Mouse (Mus musculus) CH12.LX (cell line): Measurements from ENCODE around the gene Sfmbt1. TPM values are rescaled to one million over a fixed set of nuclear protein-coding genes. Genes with fewer than 3 reads are reported as not detected.

Experiments
- DNase-seq: peaks from one replicate; pipeline ENCODE4 v3.0.0-alpha.2; 2013; ENCODE audit errors: extremely low read depth
- H3K27ac ChIP-seq: 2 replicates; pipeline ENCODE4 v1.5.1; 2012; ENCODE audit warnings: low read depth, mild to moderate bottlenecking, control low read depth, moderate library complexity; ENCODE audit not compliant: insufficient read depth
- H3K27me3 ChIP-seq: replicated peaks from 2 replicates; pipeline ENCODE3; 2012; ENCODE audit warnings: inconsistent platforms
- H3K36me3 ChIP-seq, 2 experiments: replicated peaks in 1 of 2; 2 replicates each; pipeline versions ENCODE3 to v1.6.1; 2012; ENCODE audit warnings: inconsistent platforms in 1 of 2, low read length in 1 of 2, mild to moderate bottlenecking in 1 of 2, mixed read lengths in 1 of 2, moderate library complexity in 1 of 2; ENCODE audit not compliant: control insufficient read depth in 1 of 2, insufficient read depth in 1 of 2
- H3K4me1 ChIP-seq, 2 experiments: 2 replicates each; pipeline ENCODE4 v1.6.1; 2012; ENCODE audit warnings: inconsistent platforms in 1 of 2, moderate library complexity in 1 of 2; ENCODE audit not compliant: insufficient read depth in 2 of 2, control insufficient read depth in 1 of 2
- H3K4me2 ChIP-seq: 2 replicates; pipeline ENCODE4 v1.6.1; 2012; ENCODE audit warnings: low read depth, mild to moderate bottlenecking, control low read depth; ENCODE audit not compliant: poor library complexity, insufficient read depth, severe bottlenecking
- H3K4me3 ChIP-seq, 3 experiments: fragments of 150-350 bp in 1 of 3; sonication (generic) in 1 of 3; replicated peaks in 1 of 3; 2 replicates each; pipeline versions ENCODE3 to v1.5.1; 2011 to 2012; ENCODE audit warnings: low read depth in 2 of 3, low read length in 2 of 3, mild to moderate bottlenecking in 2 of 3, moderate library complexity in 2 of 3, control low read depth in 1 of 3, improper control_type of control experiment in 1 of 3, inconsistent platforms in 1 of 3, mixed read lengths in 1 of 3; ENCODE audit not compliant: poor library complexity in 1 of 3
- H3K79me2 ChIP-seq: replicated peaks from 2 replicates; pipeline ENCODE4 v1.6.1; 2012; ENCODE audit warnings: mild to moderate bottlenecking, moderate library complexity; ENCODE audit not compliant: control insufficient read depth, poor library complexity, insufficient read depth, severe bottlenecking; ENCODE audit errors: extremely low read depth
- H3K9ac ChIP-seq: 2 replicates; pipeline ENCODE4 v1.6.1; 2012; ENCODE audit warnings: low read depth, mild to moderate bottlenecking, control low read depth, moderate library complexity; ENCODE audit not compliant: insufficient read depth
- H3K9me3 ChIP-seq: replicated peaks from 2 replicates; pipeline ENCODE3; 2012; ENCODE audit warnings: low read length, inconsistent platforms, mixed read lengths
- BHLHE40 ChIP-seq: IDR thresholded peaks from 2 replicates; pipeline ENCODE4 v1.6.1; 2011; ENCODE audit warnings: mild to moderate bottlenecking, low read depth, low read length, improper control_type of control experiment
- CHD1 ChIP-seq: IDR thresholded peaks from 2 replicates; pipeline ENCODE4 v1.6.1; 2012; ENCODE audit warnings: low read depth, low read length, improper control_type of control experiment, inconsistent platforms
- CHD2 ChIP-seq: IDR thresholded peaks from 2 replicates; pipeline ENCODE4 v1.6.1; 2011; ENCODE audit warnings: low read length, improper control_type of control experiment
- CTCF ChIP-seq, 2 experiments: IDR thresholded peaks in 1 of 2; conservative IDR thresholded peaks in 1 of 2; 2 replicates each; pipeline ENCODE4 v1.5.1; 2011 to 2012; ENCODE audit warnings: low read depth in 2 of 2, low read length in 2 of 2, improper control_type of control experiment in 1 of 2, inconsistent platforms in 1 of 2, mild to moderate bottlenecking in 1 of 2, moderate library complexity in 1 of 2
- E2F4 ChIP-seq: IDR thresholded peaks from 2 replicates; pipeline ENCODE4 v1.6.1; 2011; ENCODE audit warnings: low read depth, low read length, improper control_type of control experiment; ENCODE audit not compliant: insufficient replicate concordance
- ELF1 ChIP-seq: IDR thresholded peaks from 2 replicates; pipeline ENCODE4 v1.6.1; 2014; ENCODE audit warnings: low read depth, mild to moderate bottlenecking, inconsistent platforms, low read length, improper control_type of control experiment
- EP300 ChIP-seq: IDR thresholded peaks from 2 replicates; pipeline ENCODE4 v1.6.1; 2011; ENCODE audit warnings: low read length, improper control_type of control experiment
- ETS1 ChIP-seq: conservative IDR thresholded peaks from 2 replicates; pipeline ENCODE4 v1.6.1; 2012; ENCODE audit warnings: low read depth, mild to moderate bottlenecking, inconsistent platforms, low read length, improper control_type of control experiment, moderate library complexity
- GABPA ChIP-seq: IDR thresholded peaks from 2 replicates; pipeline ENCODE4 v1.6.1; 2012; ENCODE audit warnings: low read depth, low read length, improper control_type of control experiment, inconsistent platforms; ENCODE audit not compliant: insufficient replicate concordance
- HCFC1 ChIP-seq: IDR thresholded peaks from 2 replicates; pipeline ENCODE4 v1.6.1; 2012; ENCODE audit warnings: low read depth, mild to moderate bottlenecking, inconsistent platforms, low read length, improper control_type of control experiment
- IRF4 ChIP-seq: IDR thresholded peaks from 2 replicates; pipeline ENCODE4 v1.6.1; 2014; ENCODE audit warnings: low read depth, mild to moderate bottlenecking, inconsistent platforms, low read length, improper control_type of control experiment
- JUN ChIP-seq: IDR thresholded peaks from 2 replicates; pipeline ENCODE4 v1.6.1; 2011; ENCODE audit warnings: low read depth, mild to moderate bottlenecking, low read length, improper control_type of control experiment, moderate library complexity; ENCODE audit not compliant: insufficient read depth
- JUND ChIP-seq: conservative IDR thresholded peaks from 2 replicates; pipeline ENCODE4 v1.6.1; 2011; ENCODE audit warnings: low read depth, low read length, improper control_type of control experiment
- KAT2A ChIP-seq: IDR thresholded peaks from 2 replicates; pipeline ENCODE4 v1.6.1; 2012; ENCODE audit warnings: low read length, improper control_type of control experiment, inconsistent platforms; ENCODE audit not compliant: insufficient replicate concordance
- MAFK ChIP-seq: IDR thresholded peaks from 2 replicates; pipeline ENCODE4 v1.6.1; 2011; ENCODE audit warnings: low read length, improper control_type of control experiment; ENCODE audit not compliant: insufficient replicate concordance
- MAX ChIP-seq: IDR thresholded peaks from 2 replicates; pipeline ENCODE4 v1.6.1; 2011; ENCODE audit warnings: low read length, improper control_type of control experiment
- MAZ ChIP-seq: IDR thresholded peaks from 2 replicates; pipeline ENCODE4 v1.6.1; 2012; ENCODE audit warnings: low read depth, mild to moderate bottlenecking, inconsistent platforms, low read length, improper control_type of control experiment, moderate library complexity
- MEF2A ChIP-seq: IDR thresholded peaks from 2 replicates; pipeline ENCODE4 v1.6.1; 2014; ENCODE audit warnings: low read depth, mild to moderate bottlenecking, inconsistent platforms, low read length, improper control_type of control experiment, borderline replicate concordance
- MXI1 ChIP-seq: IDR thresholded peaks from 2 replicates; pipeline ENCODE4 v1.6.1; 2011; ENCODE audit warnings: mild to moderate bottlenecking, low read depth, low read length, improper control_type of control experiment
- MYC ChIP-seq: IDR thresholded peaks from 2 replicates; pipeline ENCODE4 v1.6.1; 2011; ENCODE audit warnings: low read depth, mild to moderate bottlenecking, improper control_type of control experiment, low read length
- NELFE ChIP-seq: IDR thresholded peaks from 2 replicates; pipeline ENCODE4 v1.6.1; 2011; ENCODE audit warnings: low read depth, low read length, improper control_type of control experiment
- NRF1 ChIP-seq: IDR thresholded peaks from 2 replicates; pipeline ENCODE4 v1.6.1; 2014; ENCODE audit warnings: low read depth, mild to moderate bottlenecking, inconsistent platforms, low read length, improper control_type of control experiment, moderate library complexity
- PAX5 ChIP-seq: IDR thresholded peaks from 2 replicates; pipeline ENCODE4 v1.6.1; 2012; ENCODE audit warnings: low read length, inconsistent platforms, mixed read lengths
- POLR2A ChIP-seq: IDR thresholded peaks from 2 replicates; pipeline ENCODE4 v1.6.1; 2011; ENCODE audit warnings: low read depth, mild to moderate bottlenecking, improper control_type of control experiment, low read length
- POLR2AphosphoS2 ChIP-seq: IDR thresholded peaks from 2 replicates; pipeline ENCODE4 v1.6.1; 2011; ENCODE audit warnings: low read depth, low read length, improper control_type of control experiment
- RAD21 ChIP-seq: IDR thresholded peaks from 2 replicates; pipeline ENCODE4 v1.6.1; 2011; ENCODE audit warnings: low read depth, mild to moderate bottlenecking, low read length, improper control_type of control experiment, moderate library complexity
- RCOR1 ChIP-seq: conservative IDR thresholded peaks from 2 replicates; pipeline ENCODE4 v1.6.1; 2012; ENCODE audit warnings: low read depth, mild to moderate bottlenecking, inconsistent platforms, low read length, improper control_type of control experiment
- SIN3A ChIP-seq: IDR thresholded peaks from 2 replicates; pipeline ENCODE4 v1.6.1; 2012; ENCODE audit warnings: low read length, improper control_type of control experiment, inconsistent platforms
- SMC3 ChIP-seq: IDR thresholded peaks from 2 replicates; pipeline ENCODE4 v1.6.1; 2011; ENCODE audit warnings: low read depth, low read length, improper control_type of control experiment
- TBP ChIP-seq: conservative IDR thresholded peaks from 2 replicates; pipeline ENCODE4 v1.6.1; 2011; ENCODE audit warnings: low read depth, low read length, improper control_type of control experiment
- TCF12 ChIP-seq: IDR thresholded peaks from 2 replicates; pipeline ENCODE4 v1.6.1; 2014; ENCODE audit warnings: low read depth, mild to moderate bottlenecking, inconsistent platforms, low read length, improper control_type of control experiment
- UBTF ChIP-seq: IDR thresholded peaks from 2 replicates; pipeline ENCODE4 v1.6.1; 2012; ENCODE audit warnings: low read depth, mild to moderate bottlenecking, inconsistent platforms, low read length, improper control_type of control experiment, moderate library complexity
- USF1 ChIP-seq: IDR thresholded peaks from 2 replicates; pipeline ENCODE4 v1.6.1; 2014; ENCODE audit warnings: low read depth, mild to moderate bottlenecking, inconsistent platforms, low read length, improper control_type of control experiment
- USF2 ChIP-seq: conservative IDR thresholded peaks from 2 replicates; pipeline ENCODE4 v1.6.1; 2011; ENCODE audit warnings: low read depth, low read length, improper control_type of control experiment
- ZC3H11A ChIP-seq: IDR thresholded peaks from 2 replicates; pipeline ENCODE4 v1.6.1; 2012; ENCODE audit warnings: low read depth, mild to moderate bottlenecking, inconsistent platforms, low read length, improper control_type of control experiment
- ZKSCAN1 ChIP-seq: IDR thresholded peaks from 2 replicates; pipeline ENCODE4 v1.6.1; 2012; ENCODE audit warnings: low read depth, inconsistent platforms, low read length, improper control_type of control experiment, borderline replicate concordance
- ZMIZ1 ChIP-seq: IDR thresholded peaks from 2 replicates; pipeline ENCODE4 v1.6.1; 2012; ENCODE audit warnings: low read depth, mild to moderate bottlenecking, inconsistent platforms, low read length, improper control_type of control experiment
- ZNF384 ChIP-seq: IDR thresholded peaks from 2 replicates; pipeline ENCODE4 v1.6.1; 2012; ENCODE audit warnings: low read depth, low read length, improper control_type of control experiment, inconsistent platforms
- dilution Hi-C: fragments of 300-500 bp; cut with MboI; formaldehyde crosslinking; loops from 2 replicates; pipeline ENCODE4 v1.14.3; 2020; ENCODE audit warnings: low sequenced_read_pairs; ENCODE audit not compliant: extremely low pct_unique_long_range_greater_than_20kb, extremely low pct_ligation_motif_present
- in situ Hi-C: fragments of 300-500 bp; cut with MboI; formaldehyde crosslinking; loops from 3 replicates; pipeline ENCODE4 v1.14.3; 2019; ENCODE audit warnings: low sequenced_read_pairs, low pct_ligation_motif_present, low pct_unique_long_range_greater_than_20kb, mixed read lengths
- polyA plus RNA-seq: library from polyadenylated mRNA; unstranded; fragments of >175 nt; gene quantifications from 2 replicates; pipeline ENCODE4 v1.2.1, GENCODE M21; 2012; ENCODE audit warnings: low read depth; ENCODE audit not compliant: insufficient read length
- total RNA-seq, 2 experiments: library from RNA; depleted of rRNA; stranded (reverse); fragments of 300-350 nt in 1 of 2; fragments of >200 nt in 1 of 2; gene quantifications; 2 replicates each; pipeline ENCODE4 v1.2.3; 2012 to 2014

Sfmbt1 gene
- total and polyA plus RNA-seq, 3 experiments, result 2.4 to 6.0 (median 5.1) TPM

GRCm38 (mm10) chr14:30825476-30826131 lies 111.0 kb downstream of the Sfmbt1 start, which contains the start of gene Tmem110:
Gene Tmem110 (plus strand): TSS chr14:30825590.
- Histone ChIP-seq H3K27me3 (no peaks in the 10 kb centered on the region), H3K36me3 (peaks cover 0 to 3% of the 10 kb centered on the region in 2 experiments), H3K27ac (peak within 1 kb of the TSS; percentile 81), H3K9me3 (no peaks in the 10 kb centered on the region), H3K79me2 (peaks cover 38% of the 10 kb centered on the region), H3K4me2 (peak within 1 kb of the TSS; percentile 65), H3K9ac (peak within 1 kb of the TSS; percentile 60), H3K4me1 (peaks cover 7 to 47% of the 10 kb centered on the region in 2 experiments), H3K4me3 (peak within 1 kb of the TSS; percentile 68 to 89 (median 86))
- TF ChIP-seq CHD2, result peak; percentile 77
- 0 out of 2 replicates have a peak, but pooled peaks have one; percentile 54 for TF ChIP-seq UBTF
- no peak for TF ChIP-seq GABPA
- no peak for TF ChIP-seq ZKSCAN1
- TF ChIP-seq HCFC1, result no peak; the same call in 1 of the 2 replicates
- no peak for TF ChIP-seq BHLHE40
- 0 out of 2 replicates have a peak, but pooled peaks have one; percentile 23 for TF ChIP-seq NRF1
- no peak for TF ChIP-seq MAX
- TF ChIP-seq E2F4, result no peak
- TF ChIP-seq EP300, result no peak
- TF ChIP-seq CHD1, result no peak
- peak; percentile 21; the same call in 1 of the 2 replicates for TF ChIP-seq SIN3A
- TF ChIP-seq JUN, result no peak
- TF ChIP-seq TCF12, result peak; percentile 48; the same call in 1 of the 2 replicates
- TF ChIP-seq JUND, result no peak
- peak; percentile 1 for TF ChIP-seq RAD21
- no peak for TF ChIP-seq MAFK
- peak; percentile 28; the same call in 1 of the 2 replicates for TF ChIP-seq ELF1
- TF ChIP-seq MXI1, result no peak
- 0 out of 2 replicates have a peak, but pooled peaks have one; percentile 28 for TF ChIP-seq MEF2A
- TF ChIP-seq POLR2AphosphoS2, result 0 out of 2 replicates have a peak, but pooled peaks have one; percentile 60
- peak; percentile 57; the same call in 1 of the 2 replicates for TF ChIP-seq NELFE
- TF ChIP-seq ZNF384, result no peak
- TF ChIP-seq ZMIZ1, result 0 out of 2 replicates have a peak, but pooled peaks have one; percentile 57
- TF ChIP-seq SMC3, result no peak
- no peak for TF ChIP-seq USF1
- TF ChIP-seq CTCF (conservative IDR thresholded peaks at IDR 0.05 in 1 of 2, IDR thresholded peaks at IDR 0.05 in 1 of 2; ENCODE audit: low read depth in 2 of 2, low read length in 2 of 2), result no peak; a peak in 1 of 4 replicates
- TF ChIP-seq MYC, result no peak
- 0 out of 2 replicates have a peak, but pooled peaks have one; percentile 9 for TF ChIP-seq MAZ
- peak; percentile 73 for TF ChIP-seq POLR2A
- TF ChIP-seq KAT2A, result no peak
- TF ChIP-seq TBP, result no peak
- no peak for TF ChIP-seq RCOR1
- TF ChIP-seq ZC3H11A, result no peak
- TF ChIP-seq USF2, result no peak
- TF ChIP-seq PAX5, result no peak
- TF ChIP-seq ETS1, result no peak
- no peak; the same call in 1 of the 2 replicates for TF ChIP-seq IRF4
- DNase-seq, result peak; percentile 76
- in situ Hi-C loops (no loop called here), dilution Hi-C loops (no loop called here)
